Mouse (Mus musculus): ENCODE measurements around the gene Crb3. TPM values are rescaled to one million over a fixed set of nuclear protein-coding genes. Genes with fewer than 3 reads are reported as not detected.

Crb3 gene
- total RNA-seq (2017) = 3.3 TPM in 2 replicates

- ATAC-seq (ENCODE audit: extremely low read depth, insufficient number of reproducible peaks, low FRiP score, poor library complexity, severe bottlenecking) = no peak
Observed at GRCm38 (mm10) chr17:57058891-57059485, at the start of gene Crb3. TSS of gene Crb3 (plus strand) at chr17:57059105.

GRCm38 (mm10) chr17:57010911-57011235 is 48.0 kb upstream of the Crb3 start:
- no peak; the same call in 1 of the 2 replicates for ATAC-seq (ENCODE audit: extremely low read depth, insufficient number of reproducible peaks, low FRiP score, poor library complexity, severe bottlenecking)

- peak; percentile 89 for ATAC-seq (ENCODE audit: extremely low read depth, insufficient number of reproducible peaks, low FRiP score, poor library complexity, severe bottlenecking)
Observed at GRCm38 (mm10) chr17:57011236-57012141, 47.4 kb upstream of the Crb3 start, which contains the start of the genes Gtf2f1 and Gm17949. TSS of gene Gtf2f1 (minus strand) at chr17:57011288. TSS of gene Gm17949 (plus strand) at chr17:57011469.

DNA sequence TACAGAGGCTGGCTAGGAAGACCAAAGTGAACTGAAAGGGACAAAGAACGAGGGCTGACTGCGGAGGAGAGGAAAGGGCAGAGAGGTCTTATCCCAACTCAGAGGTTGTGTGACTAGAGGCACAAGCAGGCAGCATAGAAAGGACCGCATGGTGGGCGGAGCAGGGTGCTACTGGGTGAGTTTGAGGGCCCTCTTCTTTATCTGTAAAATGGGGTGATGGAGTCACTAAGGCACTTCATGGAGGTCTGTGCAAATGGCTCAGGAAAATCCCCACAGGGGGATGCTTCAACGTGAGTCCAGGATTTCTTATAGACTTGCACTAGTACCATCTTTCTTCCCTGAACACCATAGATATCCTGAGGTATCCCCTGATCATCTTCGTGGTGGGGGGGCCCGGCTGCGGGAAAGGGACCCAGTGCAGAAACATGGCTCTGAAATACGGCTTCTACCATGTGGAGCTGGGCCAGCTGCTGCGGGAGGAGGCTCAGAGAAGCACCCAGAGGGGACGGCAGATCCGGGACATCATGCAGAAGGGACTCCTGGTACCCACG is 46.6 kb upstream of the Crb3 start:
- no peak for ATAC-seq (ENCODE audit: extremely low read depth, insufficient number of reproducible peaks, low FRiP score, poor library complexity, severe bottlenecking)

- ATAC-seq (ENCODE audit: extremely low read depth, insufficient number of reproducible peaks, low FRiP score, poor library complexity, severe bottlenecking) = no peak
Observed at GRCm38 (mm10) chr17:57019693-57020092, 39.2 kb upstream of the Crb3 start.

- ATAC-seq (ENCODE audit: extremely low read depth, insufficient number of reproducible peaks, low FRiP score, poor library complexity, severe bottlenecking) = no peak
Observed at GRCm38 (mm10) chr17:57020960-57021359, 37.9 kb upstream of the Crb3 start.

DNA sequence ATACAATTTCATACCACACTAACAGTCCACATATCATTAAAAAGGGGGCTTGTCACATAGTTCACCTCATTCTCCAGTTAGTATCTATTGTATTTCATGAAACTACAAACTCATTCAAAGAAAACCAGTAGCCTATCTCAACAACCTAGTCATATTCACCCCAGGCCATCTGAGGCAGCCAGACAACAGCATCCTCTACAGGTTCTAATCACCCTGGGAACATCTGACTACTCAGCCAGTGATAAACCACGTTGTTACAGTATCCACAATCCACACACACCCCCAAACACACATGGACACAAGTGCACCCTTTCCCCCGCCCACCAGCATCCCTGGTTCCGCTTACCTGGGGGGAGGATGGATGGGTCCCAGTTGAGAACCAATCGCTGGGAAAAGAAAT is 31.4 kb upstream of the Crb3 start:
- no peak for ATAC-seq (ENCODE audit: extremely low read depth, insufficient number of reproducible peaks, low FRiP score, poor library complexity, severe bottlenecking)

GRCm38 (mm10) chr17:57029691-57030090 is 29.2 kb upstream of the Crb3 start:
- no peak for ATAC-seq (ENCODE audit: extremely low read depth, insufficient number of reproducible peaks, low FRiP score, poor library complexity, severe bottlenecking)

GRCm38 (mm10) chr17:57030931-57031660 is 27.8 kb upstream of the Crb3 start, which contains the start of gene Khsrp:
TSS of gene Khsrp (minus strand) at chr17:57031522.
- no peak for ATAC-seq (ENCODE audit: extremely low read depth, insufficient number of reproducible peaks, low FRiP score, poor library complexity, severe bottlenecking)

- peak; percentile 82 for ATAC-seq (ENCODE audit: extremely low read depth, insufficient number of reproducible peaks, low FRiP score, poor library complexity, severe bottlenecking)
Observed at GRCm38 (mm10) chr17:57031661-57032420, 27.1 kb upstream of the Crb3 start.

- ATAC-seq (ENCODE audit: extremely low read depth, insufficient number of reproducible peaks, low FRiP score, poor library complexity, severe bottlenecking) = no peak
Observed at GRCm38 (mm10) chr17:57032854-57033253, 26.1 kb upstream of the Crb3 start.

- no peak for ATAC-seq (ENCODE audit: extremely low read depth, insufficient number of reproducible peaks, low FRiP score, poor library complexity, severe bottlenecking)
Observed at GRCm38 (mm10) chr17:57038978-57039377, 19.9 kb upstream of the Crb3 start.

DNA sequence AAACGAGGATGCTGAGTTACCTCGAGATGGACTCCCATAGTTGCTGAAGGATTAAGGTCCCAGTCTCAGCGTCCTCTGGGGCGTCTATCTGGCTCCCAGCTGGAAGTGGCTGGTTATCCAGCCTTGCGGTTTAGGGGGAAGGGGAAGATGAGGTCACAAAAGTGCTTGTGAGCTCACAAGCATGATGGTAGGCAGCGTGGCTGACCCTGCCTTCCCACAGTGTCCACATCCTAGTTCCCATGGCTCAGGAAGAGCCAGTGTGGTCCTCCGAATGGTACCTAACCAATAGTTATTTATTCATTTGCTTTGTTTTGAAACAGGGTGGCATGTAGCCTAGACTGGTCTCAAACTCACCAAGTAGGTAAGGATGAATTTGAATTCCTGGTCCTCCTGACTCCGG is 17.4 kb upstream of the Crb3 start, which contains the start of gene Slc25a41:
Gene Slc25a41, minus strand, starts transcription at position 101 of the 400 bp plus-strand sequence.
- no peak for ATAC-seq (ENCODE audit: extremely low read depth, insufficient number of reproducible peaks, low FRiP score, poor library complexity, severe bottlenecking)

DNA sequence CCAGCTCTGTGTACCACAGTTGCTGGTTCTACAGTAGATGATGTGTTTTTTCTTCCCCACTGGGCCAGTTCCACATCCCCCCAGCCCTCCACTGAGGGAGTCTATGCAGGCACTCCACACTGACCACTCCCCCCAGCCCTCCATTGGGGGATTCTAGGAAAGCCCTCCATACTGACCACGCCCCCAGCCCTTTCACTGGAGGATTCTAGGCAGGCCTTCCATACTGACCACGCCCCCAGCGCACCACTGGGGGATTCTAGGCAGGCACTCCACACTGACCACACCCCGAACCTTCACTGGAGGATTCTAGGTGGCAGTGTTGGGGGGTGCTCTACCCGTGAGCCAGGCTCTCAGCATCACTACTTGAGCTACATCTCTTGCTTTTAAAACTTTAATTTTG is 11.5 kb upstream of the Crb3 start:
- ATAC-seq (ENCODE audit: extremely low read depth, insufficient number of reproducible peaks, low FRiP score, poor library complexity, severe bottlenecking) = no peak

DNA sequence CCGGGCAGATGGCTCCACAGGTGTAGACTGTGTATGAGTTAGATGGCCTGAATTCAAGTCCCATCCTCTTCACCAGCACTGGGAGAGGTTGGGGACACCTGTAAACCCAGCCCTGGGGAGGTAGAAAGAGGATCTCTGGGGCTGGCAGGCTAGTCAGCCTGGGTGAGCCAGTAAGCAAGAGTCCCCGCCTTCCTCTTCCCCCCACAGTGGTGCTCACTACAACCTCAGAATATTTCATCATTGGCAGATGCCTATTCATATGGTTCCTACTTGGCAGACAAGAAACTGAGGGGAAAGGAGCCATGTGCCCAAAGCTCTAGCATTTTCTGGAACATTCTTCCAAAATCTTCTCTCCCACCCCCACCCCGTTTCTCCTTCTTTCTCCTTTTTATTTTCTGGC is 10.1 kb upstream of the Crb3 start:
- no peak for ATAC-seq (ENCODE audit: extremely low read depth, insufficient number of reproducible peaks, low FRiP score, poor library complexity, severe bottlenecking)

DNA sequence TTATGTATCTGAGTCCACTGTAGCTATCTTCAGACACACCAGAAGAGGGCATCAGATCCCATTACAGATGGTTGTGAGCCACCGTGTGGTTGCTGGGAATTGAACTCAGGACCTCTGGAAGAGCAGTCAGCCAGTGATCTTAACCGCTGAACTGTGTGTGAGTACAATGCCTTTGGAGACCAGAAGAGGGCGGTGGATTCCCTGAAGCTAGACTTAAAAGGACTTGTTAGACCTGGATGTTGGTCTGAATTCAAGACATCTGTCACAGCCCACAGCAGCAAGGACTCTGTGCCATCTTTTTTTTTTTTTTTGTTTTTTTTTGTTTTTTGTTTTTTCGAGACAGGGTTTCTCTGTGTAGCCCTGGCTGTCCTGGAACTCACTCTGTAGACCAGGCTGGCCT is 7.2 kb upstream of the Crb3 start:
- peak; percentile 47; the same call in 1 of the 2 replicates for ATAC-seq (ENCODE audit: extremely low read depth, insufficient number of reproducible peaks, low FRiP score, poor library complexity, severe bottlenecking)

DNA sequence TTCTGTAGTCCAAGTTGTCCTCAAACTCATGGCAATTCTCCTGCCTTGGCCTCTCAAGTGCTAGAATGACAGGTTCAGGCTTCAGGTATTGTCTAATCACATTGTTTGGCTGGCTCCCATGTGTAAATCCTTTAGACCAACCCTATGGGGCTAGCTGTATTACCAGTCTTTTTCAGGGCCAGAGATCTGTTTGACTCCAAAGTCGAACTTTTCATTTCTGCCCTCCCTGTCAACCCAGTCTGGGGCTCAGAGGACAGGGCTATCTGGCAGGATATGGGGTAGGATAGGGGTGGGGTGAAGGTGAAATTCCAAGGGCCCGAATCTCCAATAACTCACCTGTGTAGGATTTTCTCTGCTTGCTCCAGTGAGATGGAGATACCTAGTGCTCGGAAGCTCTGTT is 2.7 kb upstream of the Crb3 start:
- no peak for ATAC-seq (ENCODE audit: extremely low read depth, insufficient number of reproducible peaks, low FRiP score, poor library complexity, severe bottlenecking)

DNA sequence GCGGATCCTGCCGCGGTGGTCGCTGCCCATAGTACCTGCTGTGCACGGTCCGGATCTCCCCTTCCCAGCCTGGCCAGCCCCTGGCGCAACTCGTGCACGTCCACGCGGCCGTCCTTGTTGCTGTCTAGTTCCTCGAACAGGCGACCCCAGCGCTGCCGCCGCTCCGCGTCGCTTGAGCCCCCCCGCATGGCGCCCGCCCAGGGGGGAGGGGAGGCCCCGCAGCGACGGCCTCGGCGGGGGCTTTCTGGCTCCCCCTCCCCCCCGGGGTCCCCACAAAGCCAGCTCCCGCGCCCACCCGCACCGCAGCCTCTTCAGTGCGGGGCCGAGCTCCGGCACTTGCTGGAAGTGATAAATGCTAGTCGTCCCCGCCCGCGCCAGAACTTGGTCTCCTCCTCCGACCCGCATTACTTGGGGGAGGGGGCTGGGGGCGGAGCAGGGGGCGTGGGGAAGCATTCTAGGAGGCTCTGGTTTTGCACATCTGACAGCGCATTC is 627 bp downstream of the Crb3 start, which contains the start of gene Slc25a23:
Gene Slc25a23, minus strand, starts transcription at position 378 of the 492 bp plus-strand sequence.
- ATAC-seq (ENCODE audit: extremely low read depth, insufficient number of reproducible peaks, low FRiP score, poor library complexity, severe bottlenecking) = no peak

All from neutrophil, adult 5-6 weeks (primary cell).